Mouse (Mus musculus) Patski (cell line): Measurements from ENCODE around the gene Slc9a9. TPM values are rescaled to one million over a fixed set of nuclear protein-coding genes. Genes with fewer than 3 reads are reported as not detected.
"Not testable (repeated sequence)": the region's sequence is repeated elsewhere in the genome, so short reads cannot be mapped to it uniquely, and the experiment has no call there.

Source experiments
- ATAC-seq: fragments of 100-300 bp; one replicate; pipeline ENCODE4 v1.8.0; 2021
- CTCF ChIA-PET: fragments of 350-600 bp; sonication (Branson Sonifier 250); formaldehyde crosslinking; loops from one replicate; lab custom pipeline; 2022; ENCODE audit warnings: inconsistent platforms; lab: Charles Lee
- POLR2A ChIA-PET: fragments of 350-600 bp; sonication (Branson Sonifier 250); formaldehyde crosslinking; loops from one replicate; lab custom pipeline; 2022; ENCODE audit warnings: antibody characterized with exemption, inconsistent platforms; lab: Charles Lee
- DNase-seq: peaks from one replicate; pipeline ENCODE4 v3.0.0-alpha.2; 2011; ENCODE audit warnings: low read depth, low spot score
- H3K27me3 ChIP-seq: fragments of 371-371 bp; one replicate; pipeline ENCODE4 v1.5.1; 2021
- CTCF ChIP-seq: fragments of 100-300 bp; IDR thresholded peaks from one replicate; pipeline ENCODE4 v1.5.1; 2021
- in situ Hi-C: fragments of 300-500 bp; cut with MboI; formaldehyde crosslinking; loops from 3 replicates; pipeline ENCODE4 v1.11.1; 2018; ENCODE audit warnings: low pct_unique_long_range_greater_than_20kb, mixed read lengths
- polyA plus RNA-seq: library from polyadenylated mRNA; unstranded; gene quantifications from one replicate; pipeline ENCODE4 v1.2.3, GENCODE M21; 2021

Slc9a9 gene
- 1.1 TPM for polyA plus RNA-seq

GRCm38 (mm10) chr9:94669791-94670577 lies at the start of gene Slc9a9:
Gene Slc9a9, plus strand, starts transcription at chr9:94669909.
- no peaks in the 10 kb centered on the region for H3K27me3 ChIP-seq
- peak; percentile 24 for TF ChIP-seq CTCF
- POLR2A ChIA-PET: interaction anchor here (0.6 to 0.7 kb wide), 2 partner anchors 62 to 132 kb away, joined by 3 read pairs; partner anchors contain the start of gene 1190002N15Rik
- in situ Hi-C loops: no loop called here
- ATAC-seq (peak; percentile 52), DNase-seq (no peak)
- CTCF ChIA-PET: interaction anchor here (0.9 kb wide), 1 partner anchor 9 kb away, joined by 4 read pairs; no protein-coding TSS in a partner anchor

- no peak for TF ChIP-seq CTCF
- CTCF ChIA-PET: interaction anchor here (1.4 kb wide), 1 partner anchor 47 kb away, joined by 4 read pairs; no protein-coding TSS in a partner anchor
- in situ Hi-C loops: no loop called here
- no peak for ATAC-seq
- H3K27me3 ChIP-seq: no peaks in the 10 kb centered on the region
- POLR2A ChIA-PET: interaction anchor here (0.8 kb wide), 1 partner anchor 97 kb away, joined by 7 read pairs; no protein-coding TSS in a partner anchor
- DNase-seq: no peak
These were observed 49.4 kb upstream of the Slc9a9 start for GRCm38 (mm10) chr9:94620342-94620741.

- H3K27me3 ChIP-seq: no peaks in the 10 kb centered on the region
- no peak for TF ChIP-seq CTCF
- DNase-seq (no peak), ATAC-seq (no peak)
- in situ Hi-C loops: no loop called here
- POLR2A ChIA-PET: no interaction called here
- CTCF ChIA-PET: interaction anchor here (1.4 kb wide), 1 partner anchor 46 kb away, joined by 4 read pairs; no protein-coding TSS in a partner anchor
These were observed 48.9 kb upstream of the Slc9a9 start for GRCm38 (mm10) chr9:94620846-94621245.

GRCm38 (mm10) chr9:94621902-94622301 lies 47.8 kb upstream of the Slc9a9 start:
- DNase-seq: no peak
- H3K27me3 ChIP-seq: no peaks in the 10 kb centered on the region
- no peak for ATAC-seq
- POLR2A ChIA-PET: no interaction called here
- in situ Hi-C loops: no loop called here
- no peak for TF ChIP-seq CTCF
- CTCF ChIA-PET: no interaction called here

GRCm38 (mm10) chr9:94626737-94627136 lies 43.0 kb upstream of the Slc9a9 start:
- no peak for DNase-seq
- TF ChIP-seq CTCF: no peak
- CTCF ChIA-PET: no interaction called here
- POLR2A ChIA-PET: no interaction called here
- no peaks in the 10 kb centered on the region for H3K27me3 ChIP-seq
- in situ Hi-C loops: no loop called here
- no peak for ATAC-seq

GRCm38 (mm10) chr9:94628948-94629347 lies 40.8 kb upstream of the Slc9a9 start:
- ChIA-PET POLR2A (no interaction called here), CTCF (no interaction called here)
- ATAC-seq (no peak), DNase-seq (no peak)
- TF ChIP-seq CTCF: no peak
- H3K27me3 ChIP-seq: no peaks in the 10 kb centered on the region
- in situ Hi-C loops: no loop called here

GRCm38 (mm10) chr9:94634275-94634674 lies 35.4 kb upstream of the Slc9a9 start:
- peak; percentile 43 for TF ChIP-seq CTCF
- CTCF ChIA-PET, H3K27me3 ChIP-seq, POLR2A ChIA-PET, DNase-seq, ATAC-seq, in situ Hi-C loops: not testable (repeated sequence)

GRCm38 (mm10) chr9:94645631-94646030 lies 24.1 kb upstream of the Slc9a9 start:
- no peaks in the 10 kb centered on the region for H3K27me3 ChIP-seq
- no peak for TF ChIP-seq CTCF
- DNase-seq (no peak), ATAC-seq (no peak)
- in situ Hi-C loops: no loop called here
- CTCF ChIA-PET: interaction anchor here (1.8 kb wide), 1 partner anchor 10 kb away, joined by 4 read pairs; no protein-coding TSS in a partner anchor
- POLR2A ChIA-PET: no interaction called here

GRCm38 (mm10) chr9:94647425-94647824 lies 22.3 kb upstream of the Slc9a9 start:
- H3K27me3 ChIP-seq: no peaks in the 10 kb centered on the region
- in situ Hi-C loops: no loop called here
- CTCF ChIA-PET: interaction anchor here (0.8 to 1.3 kb wide), 2 partner anchors 10 to 21 kb away, joined by 3 to 4 read pairs; no protein-coding TSS in a partner anchor
- DNase-seq (no peak), ATAC-seq (no peak)
- POLR2A ChIA-PET: interaction anchor here (0.6 to 0.7 kb wide), 2 partner anchors 613 to 1133 kb away, joined by 3 read pairs; no protein-coding TSS in a partner anchor
- no peak for TF ChIP-seq CTCF

GRCm38 (mm10) chr9:94649991-94650390 lies 19.7 kb upstream of the Slc9a9 start:
- H3K27me3 ChIP-seq: peaks cover 4% of the 10 kb centered on the region
- ATAC-seq (no peak), DNase-seq (no peak)
- no peak for TF ChIP-seq CTCF
- in situ Hi-C loops: no loop called here
- ChIA-PET CTCF (interaction anchor here (1.4 kb wide), 1 partner anchor 47 kb away, joined by 3 read pairs; no protein-coding TSS in a partner anchor), POLR2A (interaction anchor here (0.6 kb wide), 1 partner anchor 763 kb away, joined by 4 read pairs; no protein-coding TSS in a partner anchor)

GRCm38 (mm10) chr9:94653198-94653597 lies 16.5 kb upstream of the Slc9a9 start:
- ATAC-seq: no peak
- ChIA-PET POLR2A (no interaction called here), CTCF (no interaction called here)
- TF ChIP-seq CTCF: no peak
- in situ Hi-C loops: no loop called here
- no peak for DNase-seq
- H3K27me3 ChIP-seq: peaks cover 4% of the 10 kb centered on the region
